Mouse (Mus musculus) CD8-positive naive resting alpha-beta T cell, adult 2 months (primary cell): ENCODE measurements around the gene Il4i1.

Experiments
- DNase-seq, 2 experiments: peaks; one replicate each; pipeline ENCODE4 v3.0.0; 2022; ENCODE audit warnings: low read depth in 2 of 2, low spot score in 2 of 2

Il4i1 gene

DNA sequence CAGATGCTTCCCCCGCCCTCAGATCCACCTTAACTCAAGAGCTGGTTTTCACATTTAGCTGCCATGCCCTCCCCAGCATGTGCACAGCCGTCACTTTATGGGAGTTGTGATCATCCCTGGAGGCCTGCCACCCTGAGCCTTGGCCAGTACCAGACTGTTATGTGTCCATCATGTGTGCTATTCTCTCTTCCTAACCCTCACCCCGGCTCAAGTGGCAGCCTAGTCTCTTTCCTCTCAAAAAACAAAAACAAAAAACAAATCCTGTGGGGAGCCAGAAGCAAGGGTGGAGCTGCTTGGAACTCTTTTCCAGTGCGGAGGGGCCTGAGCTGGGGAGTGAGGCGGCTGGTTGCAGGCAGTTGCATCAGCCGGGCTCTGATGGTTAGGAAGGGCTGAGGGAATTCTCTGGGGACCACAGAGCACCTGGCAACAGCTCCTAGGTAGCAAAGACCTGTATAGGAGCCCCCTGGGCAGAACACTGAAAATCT, 2.6 kb downstream of the Il4i1 start:
- DNase-seq, result no peak

DNA sequence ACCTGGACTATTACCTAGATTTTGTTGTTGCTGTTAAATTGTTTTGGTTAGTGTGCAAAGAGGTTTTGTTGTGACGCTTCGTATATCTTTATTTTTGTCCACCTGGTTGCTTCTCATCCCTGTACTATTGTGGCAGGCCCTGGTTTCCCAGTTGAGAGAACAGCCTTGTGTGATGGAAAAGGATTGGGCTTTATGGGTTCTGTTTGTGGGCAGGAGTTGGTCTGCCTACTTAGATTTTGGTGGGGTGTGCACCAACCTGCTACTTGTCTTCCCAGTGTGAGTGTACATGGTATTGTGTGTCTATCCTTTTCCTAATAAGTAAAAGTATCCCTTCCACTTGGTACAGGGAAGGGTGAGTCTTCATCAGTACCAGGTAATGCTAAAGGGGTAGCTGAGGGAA, 3.2 kb downstream of the Il4i1 start:
- no peak for DNase-seq

DNA sequence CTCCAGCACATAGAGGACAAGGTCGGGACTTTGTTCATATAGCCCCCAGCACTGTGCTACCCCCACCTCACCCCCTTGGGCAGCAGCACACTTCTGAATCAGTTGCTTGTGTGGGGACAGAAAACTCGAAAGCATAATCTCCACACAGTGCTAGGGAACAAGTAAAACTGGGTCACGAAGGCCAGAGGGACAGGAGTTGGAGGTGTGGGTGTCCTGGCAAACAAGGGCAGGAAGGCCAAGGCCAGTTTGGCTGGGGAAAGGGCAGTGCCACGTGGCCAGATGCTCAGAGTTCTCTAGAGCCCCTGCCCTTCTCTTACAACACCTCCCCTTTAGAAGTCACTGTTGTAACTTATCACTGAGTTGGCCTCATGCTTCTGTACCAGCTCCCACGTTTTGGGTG, 3.7 kb downstream of the Il4i1 start:
- DNase-seq, result no peak

DNA sequence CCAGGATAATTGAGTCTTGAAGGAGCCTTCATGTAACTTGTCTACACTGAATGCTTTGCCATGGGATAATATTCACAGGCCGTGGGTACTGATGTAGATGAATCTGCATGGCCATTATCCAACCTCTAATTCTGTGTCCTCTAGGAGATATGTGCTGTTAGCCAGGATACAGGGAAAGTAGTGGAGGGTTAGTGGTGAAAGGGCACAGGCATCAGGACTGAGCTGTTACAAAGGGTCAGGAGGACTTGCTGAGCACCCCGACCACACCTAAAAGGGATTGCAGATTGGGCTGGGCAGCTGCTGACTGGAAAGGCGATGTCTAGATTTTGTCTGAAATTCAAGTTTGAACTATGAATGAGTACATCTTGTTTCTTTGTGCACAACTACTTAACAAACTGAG, 4.3 kb downstream of the Il4i1 start:
- no peak for DNase-seq

DNA sequence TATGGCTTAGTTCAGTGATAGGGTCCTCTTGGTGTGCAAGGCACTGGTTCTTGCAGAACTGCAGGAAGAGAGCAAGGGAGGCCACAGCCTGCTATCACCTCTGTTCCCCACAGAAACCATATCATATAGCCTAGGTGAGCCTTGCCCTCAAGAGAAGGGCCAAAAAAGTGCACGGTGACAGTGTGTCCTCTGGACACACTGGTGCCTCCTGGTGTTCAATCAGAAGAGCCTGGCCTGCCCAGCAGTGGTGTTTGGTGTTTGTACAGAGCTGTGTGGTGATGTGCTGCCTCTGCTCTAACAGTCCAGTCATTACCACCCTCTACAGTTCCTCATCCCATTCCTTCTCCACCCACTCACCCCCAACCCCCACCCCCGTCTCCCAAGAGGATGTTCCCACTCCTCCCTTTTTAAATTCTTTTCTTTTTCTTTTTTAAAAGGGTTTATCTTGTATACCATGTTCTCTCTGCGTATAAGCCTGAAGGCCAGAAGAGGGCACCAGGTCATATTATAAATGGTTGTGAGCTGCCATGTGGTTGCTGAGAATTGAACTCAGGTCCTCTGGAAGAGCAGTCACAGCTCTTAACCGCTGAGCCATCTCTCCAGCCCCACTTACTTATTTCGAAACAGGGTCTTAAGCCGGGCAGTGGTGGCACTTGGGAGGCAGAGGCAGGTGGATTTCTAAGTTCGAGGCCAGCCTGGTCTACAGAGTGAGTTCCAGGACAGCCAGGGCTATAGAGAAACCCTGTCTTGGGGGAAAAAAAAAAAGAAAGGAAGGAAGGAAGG, 5.7 kb downstream of the Il4i1 start:
- no peak for DNase-seq

DNA sequence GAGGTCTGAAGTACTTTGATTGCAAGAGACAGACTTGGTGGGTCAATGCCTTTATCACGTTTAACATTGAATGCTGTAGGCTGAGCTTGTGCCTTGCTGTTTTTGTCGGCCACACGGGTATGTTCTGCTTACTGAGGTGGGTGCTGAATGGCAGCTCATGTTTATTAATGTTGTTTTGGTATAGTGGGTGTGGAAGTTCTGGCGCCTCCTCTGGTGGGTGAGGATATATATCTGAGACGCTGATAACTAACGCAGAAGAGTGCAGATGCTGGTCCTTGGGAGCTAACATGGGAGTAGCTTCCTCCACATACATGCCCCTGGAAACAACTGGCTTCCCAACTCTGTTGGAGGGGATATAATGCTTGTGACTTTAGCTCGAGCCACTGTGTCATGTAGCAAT, 7.2 kb downstream of the Il4i1 start:
- no peak for DNase-seq

DNA sequence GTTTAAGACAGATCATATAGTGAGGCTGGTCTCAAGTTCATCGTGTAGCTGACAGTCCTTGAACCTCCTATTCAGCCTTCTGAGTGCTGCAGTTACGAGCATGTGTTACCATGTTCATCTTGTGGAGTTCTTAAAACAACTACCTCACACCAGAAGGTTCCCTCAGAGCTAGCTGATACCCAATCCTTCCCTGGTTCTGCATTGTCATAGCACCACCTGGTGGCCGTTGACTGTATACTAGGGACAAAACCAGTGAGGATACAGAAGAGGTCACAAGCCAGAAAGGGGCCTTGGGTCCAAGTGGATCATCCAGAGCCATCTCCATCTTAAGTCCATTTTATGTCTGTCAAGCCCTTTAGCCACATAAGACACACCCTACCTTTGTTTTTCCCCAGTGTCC, 8.7 kb downstream of the Il4i1 start:
- DNase-seq, result peak; percentile 76 to 85

DNA sequence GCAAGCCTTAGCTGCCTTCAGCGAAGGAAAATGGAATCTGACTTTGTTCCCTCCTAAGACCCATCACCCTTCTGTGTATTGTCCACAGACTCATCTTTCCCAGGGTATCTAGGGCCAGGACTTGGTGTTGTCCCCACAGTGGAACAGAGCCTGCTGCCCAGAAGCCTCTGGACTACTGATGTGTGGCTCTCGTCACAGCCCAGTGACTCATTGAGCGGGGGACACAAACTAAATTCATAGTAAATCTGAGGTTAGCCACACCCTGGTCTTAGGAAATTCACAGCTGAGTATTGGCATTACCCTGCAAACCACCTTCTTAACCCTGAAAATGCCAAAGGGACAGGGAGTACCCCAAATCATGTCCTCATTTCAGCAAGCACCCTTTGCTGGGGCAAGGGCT, 10.6 kb downstream of the Il4i1 start:
- no peak for DNase-seq

DNA sequence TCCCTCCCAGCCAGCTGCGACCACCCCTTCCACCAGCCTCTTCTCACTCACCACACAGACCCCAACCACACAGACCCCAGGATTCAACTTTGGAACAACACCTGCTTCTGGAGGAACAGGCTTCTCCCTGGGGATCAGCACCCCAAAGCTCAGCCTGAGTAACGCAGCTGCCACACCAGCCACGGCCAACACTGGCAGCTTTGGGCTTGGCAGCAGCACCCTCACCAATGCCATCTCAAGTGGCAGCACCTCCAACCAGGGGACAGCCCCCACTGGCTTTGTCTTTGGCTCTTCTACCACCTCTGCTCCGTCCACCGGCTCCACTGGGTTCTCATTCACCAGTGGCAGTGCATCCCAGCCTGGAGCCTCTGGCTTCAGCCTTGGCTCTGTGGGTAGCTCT, 12.5 kb downstream of the Il4i1 start:
- no peak for DNase-seq

DNA sequence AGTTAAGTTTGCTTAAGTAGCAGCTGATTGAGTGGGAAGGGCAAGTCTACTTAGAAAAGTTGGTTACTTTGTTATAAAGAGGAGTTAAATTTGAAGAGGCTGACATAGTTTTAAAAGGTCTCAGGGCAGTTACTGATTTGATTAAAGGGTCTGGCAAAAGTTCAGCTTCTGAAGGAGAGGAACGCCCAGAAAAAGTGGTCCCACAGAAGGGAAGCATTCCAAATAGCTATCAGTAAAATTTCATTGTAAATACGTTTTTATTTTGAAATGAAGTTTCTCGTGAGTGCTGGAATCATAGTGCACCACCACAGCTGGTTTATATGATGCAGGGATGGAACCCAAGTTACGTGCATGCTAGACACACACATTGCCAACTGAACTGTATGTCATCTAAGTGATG, 16.6 kb downstream of the Il4i1 start:
- no peak for DNase-seq

DNA sequence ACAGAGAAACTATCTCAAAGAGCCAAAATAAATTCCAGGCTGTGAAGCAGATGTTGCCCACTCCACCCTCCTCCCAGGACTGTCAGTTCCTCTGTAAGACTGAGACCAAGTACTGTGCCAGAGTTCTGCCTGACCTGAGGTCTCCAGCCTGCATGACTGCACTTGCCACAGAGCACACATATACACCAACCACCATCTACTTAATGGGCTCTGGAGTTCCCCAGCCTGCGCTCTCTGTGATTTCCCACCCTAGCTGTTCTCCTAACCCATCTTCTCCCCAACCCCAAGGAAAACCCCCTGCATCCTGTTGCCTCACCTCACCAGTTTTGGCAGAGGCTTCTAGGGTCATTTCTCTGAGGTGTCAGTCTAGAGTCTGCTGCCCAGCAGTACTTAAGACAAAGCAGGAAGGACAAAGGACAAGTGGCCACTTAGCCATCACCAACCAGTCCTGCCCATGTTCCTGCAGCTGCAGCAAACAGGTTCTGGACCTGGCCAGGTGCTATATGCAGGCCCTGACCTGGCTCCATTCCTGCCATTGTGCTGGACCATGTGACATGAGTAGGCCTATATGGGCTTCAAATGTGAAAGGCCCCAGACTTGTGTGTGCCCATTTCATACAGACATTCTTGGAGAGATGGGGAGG, 19.3 kb downstream of the Il4i1 start:
- no peak for DNase-seq

DNA sequence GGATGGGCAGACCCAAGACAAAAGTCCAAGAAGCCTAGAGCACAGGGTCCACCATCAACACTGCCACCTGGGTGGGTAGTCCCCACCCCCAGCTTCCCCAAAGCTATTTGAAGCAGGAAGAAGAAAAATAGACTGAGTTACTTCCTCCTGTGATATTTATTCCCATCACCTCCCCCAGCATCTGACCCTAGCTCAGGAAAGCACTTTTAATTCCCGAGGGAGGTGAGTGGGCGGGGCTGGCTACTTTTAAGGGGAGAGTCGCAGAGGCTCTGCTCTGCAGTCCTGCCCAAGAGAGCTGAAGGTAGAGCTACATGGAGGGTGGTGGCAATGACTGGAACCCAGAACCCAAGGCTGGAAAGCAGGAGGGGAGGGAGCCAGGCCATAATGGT, 19.8 kb downstream of the Il4i1 start:
- DNase-seq, result no peak

DNA sequence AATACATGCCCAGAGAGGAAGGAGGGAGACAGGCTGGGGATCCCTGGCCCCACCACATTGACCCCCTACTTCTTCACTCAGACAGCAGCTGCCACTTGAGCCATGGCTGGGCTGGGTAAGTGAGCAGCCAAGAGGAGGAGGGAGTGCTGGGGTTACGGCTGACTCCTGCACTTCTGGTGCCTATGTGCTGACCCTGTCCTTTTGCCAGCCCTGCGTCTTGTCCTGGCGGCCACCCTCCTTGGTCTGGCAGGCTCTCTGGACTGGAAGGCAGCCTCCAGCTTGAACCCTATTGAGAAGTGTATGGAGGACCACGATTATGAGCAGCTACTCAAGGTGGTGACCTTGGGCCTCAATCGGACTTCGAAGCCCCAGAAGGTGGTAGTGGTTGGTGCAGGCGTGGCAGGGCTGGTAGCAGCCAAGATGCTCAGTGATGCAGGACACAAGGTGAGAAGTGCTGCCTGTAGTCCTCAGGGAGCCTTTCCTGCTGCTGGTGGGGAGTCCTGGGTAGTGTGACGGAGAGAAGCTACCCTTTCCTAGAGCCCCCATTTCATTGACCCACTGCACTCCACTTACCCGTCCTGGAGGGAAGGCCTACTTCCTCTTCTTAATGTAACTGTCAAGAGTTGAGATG, 20.4 kb downstream of the Il4i1 start:
- DNase-seq, result no peak

DNA sequence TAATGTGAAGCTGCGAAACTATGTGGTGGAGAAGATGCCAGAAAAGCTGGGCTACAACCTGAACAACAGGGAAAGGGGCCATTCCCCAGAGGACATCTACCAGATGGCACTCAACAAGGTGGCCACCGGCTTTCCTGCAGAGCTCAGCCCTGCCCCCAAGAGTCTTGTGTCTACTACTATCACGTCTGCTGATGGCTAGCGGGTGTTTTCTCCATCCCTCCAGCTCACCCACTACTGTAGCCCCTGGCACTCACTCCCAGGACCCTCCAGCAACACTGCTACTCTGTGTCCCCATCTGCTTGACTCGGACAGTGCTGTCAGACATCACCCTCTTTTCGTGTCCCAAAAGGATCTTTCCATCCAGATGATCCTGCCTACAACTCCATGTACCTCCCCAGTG, 21.9 kb downstream of the Il4i1 start:
- DNase-seq, result no peak

DNA sequence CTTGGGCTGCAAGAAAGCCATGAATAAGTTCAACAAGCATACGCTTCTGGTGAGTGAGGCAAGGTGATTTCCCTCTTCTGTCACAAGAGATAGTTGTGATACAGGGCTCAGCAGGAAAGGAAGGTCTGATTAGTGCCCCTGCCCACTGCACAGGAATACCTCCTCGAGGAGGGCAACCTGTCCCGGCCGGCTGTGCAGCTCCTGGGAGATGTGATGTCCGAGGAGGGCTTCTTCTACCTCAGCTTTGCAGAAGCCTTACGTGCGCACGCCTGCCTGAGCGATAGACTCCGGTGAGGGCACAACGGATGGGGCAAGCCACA, 22.9 kb downstream of the Il4i1 start:
- DNase-seq, result no peak

DNA sequence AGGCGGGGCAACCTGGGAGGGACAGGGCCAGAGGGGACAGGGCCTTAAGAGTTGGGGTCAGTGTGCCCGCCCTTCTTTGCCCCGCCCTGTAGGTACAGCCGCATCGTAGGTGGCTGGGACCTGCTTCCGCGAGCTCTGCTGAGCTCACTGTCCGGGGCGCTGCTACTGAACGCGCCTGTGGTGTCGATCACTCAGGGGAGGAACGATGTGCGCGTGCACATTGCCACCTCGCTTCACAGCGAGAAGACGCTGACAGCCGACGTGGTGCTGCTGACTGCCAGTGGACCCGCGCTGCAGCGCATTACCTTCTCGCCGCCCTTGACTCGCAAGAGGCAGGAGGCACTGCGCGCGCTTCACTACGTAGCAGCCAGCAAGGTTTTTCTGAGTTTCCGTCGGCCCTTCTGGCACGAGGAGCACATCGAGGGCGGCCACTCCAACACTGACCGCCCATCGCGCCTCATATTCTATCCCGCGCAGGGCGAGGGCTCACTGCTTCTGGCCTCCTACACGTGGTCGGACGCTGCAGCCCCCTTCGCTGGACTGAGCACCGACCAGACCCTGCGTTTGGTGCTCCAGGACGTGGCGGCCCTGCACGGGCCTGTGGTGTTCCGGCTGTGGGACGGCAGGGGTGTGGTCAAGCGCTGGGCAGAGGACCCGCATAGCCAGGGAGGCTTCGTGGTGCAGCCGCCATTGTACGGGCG, 23.5 kb downstream of the Il4i1 start:
- DNase-seq, result peak; percentile 47 to 59

DNA sequence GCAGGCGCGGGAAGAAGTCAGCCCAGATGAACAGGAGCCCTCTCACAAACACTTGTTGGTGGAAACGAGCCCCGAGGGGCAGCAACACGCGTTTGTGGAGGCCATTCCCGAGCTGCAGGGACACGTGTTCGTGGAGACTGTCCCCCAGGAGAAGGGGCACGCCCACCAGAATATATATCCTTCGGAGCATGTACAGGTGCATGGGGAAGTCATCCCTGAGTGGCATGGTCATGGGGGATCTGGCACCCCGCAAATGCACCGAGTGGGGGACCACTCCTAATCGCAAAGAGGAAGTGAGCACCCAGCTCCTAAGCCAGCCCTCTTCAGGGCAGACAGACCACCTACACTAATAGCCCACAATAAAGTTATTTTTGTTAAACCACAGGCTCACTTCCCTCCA, 24.2 kb downstream of the Il4i1 start:
- DNase-seq, result no peak

DNA sequence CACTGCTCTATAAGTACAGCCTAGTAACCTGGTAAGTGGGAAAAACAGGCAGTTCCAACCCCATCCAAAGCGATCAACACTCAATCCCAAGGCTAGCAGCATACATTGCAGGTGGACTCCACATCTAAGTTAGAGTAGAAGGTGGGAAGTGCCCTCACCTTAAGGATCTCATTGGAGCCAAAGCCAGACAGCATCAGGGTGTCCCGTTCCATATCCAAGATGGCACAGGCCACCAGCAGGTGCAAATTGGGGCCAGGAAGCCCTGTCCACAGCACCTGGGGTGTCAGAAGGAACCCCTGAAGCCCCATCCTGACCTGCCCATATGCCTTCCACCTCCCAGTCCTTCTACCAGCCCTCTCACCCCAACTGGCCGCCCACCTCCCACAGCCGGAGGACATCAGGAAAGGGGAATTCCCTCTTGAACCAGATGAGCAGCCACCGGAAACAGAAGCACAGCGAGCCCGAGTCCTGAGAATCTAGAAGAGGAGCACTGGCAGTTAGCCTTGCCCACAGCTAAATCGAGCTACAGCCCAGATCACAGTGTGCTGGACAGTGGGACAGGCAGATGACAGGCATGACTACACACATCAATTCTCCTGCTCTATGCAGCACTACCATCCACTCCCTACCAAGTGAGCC, 25.8 kb downstream of the Il4i1 start:
- no peak for DNase-seq

DNA sequence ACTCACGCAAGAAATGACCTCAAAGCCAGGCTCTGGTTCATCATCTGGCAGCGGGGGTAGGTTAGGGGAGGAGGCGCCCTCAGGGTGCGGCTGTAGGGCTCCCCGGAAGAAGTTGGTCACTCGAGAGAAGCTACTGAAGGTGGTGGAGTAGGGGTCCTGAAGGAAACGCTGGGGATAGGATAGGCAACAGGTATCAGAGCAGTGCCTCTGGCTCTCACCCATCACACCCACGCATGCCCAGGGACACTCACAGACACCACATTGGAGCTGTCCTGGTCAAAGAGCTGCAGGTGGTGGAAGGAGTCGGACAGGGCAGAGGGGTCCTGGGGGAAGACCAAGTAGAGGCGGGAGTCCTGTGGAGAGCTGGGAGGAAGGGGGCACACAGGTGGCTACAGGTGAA, 28.8 kb downstream of the Il4i1 start:
- no peak for DNase-seq

DNA sequence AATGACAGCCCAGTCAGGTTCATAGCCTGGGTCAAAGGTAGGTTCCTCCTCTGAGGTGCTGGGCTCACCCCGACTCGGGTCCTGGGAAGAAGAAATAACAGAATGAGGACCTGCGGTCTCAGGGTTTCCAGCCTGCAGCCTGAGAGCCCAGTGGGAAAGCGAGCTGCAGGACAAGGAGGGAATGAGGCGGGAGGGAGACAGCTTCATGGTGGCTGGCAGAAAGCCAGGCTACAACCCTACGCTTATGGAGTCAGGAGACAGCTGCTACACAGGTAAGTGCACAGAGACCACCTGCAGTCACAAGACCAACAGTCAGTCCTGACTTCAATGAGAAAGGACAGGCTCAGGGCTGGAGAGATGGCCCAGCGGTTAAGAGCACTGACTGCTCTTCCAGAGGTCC, 30.6 kb downstream of the Il4i1 start:
- no peak for DNase-seq

DNA sequence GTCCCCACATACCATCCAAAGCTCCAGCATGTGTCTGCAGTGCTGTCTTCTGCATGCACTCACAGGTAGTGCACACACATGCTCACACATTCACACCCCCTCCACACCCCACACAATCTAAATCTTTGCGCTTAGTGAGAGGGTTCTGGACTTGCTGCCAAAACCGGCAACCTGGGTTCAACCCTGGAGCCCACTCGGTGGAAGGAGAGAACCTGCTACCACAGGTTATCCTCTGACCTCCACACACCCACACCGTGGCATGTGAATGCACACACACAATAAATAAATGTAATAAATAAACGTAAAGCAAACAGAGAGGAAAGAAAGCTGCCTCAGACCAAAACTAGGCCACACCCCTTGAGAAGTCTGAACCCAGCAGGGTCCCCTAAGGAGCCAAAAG, 31.6 kb downstream of the Il4i1 start:
- DNase-seq, result no peak
